Mouse (Mus musculus): ENCODE results near the gene Fbll1.

- TF ChIP-seq POLR2A (IDR thresholded peaks at IDR 0.05; ENCODE audit: borderline replicate concordance, extremely low read depth, low read depth, low read length) (no peak), CTCF (IDR thresholded peaks at IDR 0.05; ENCODE audit: insufficient read depth, low read length) (no peak)
Measured at GRCm38 (mm10) chr11:35784002-35784401, 14.7 kb downstream of the Fbll1 start.

Data from lung, adult 2 months (tissue).